22 mouse cellular contexts compared by ENCODE assay signal in the genomic region with DNA sequence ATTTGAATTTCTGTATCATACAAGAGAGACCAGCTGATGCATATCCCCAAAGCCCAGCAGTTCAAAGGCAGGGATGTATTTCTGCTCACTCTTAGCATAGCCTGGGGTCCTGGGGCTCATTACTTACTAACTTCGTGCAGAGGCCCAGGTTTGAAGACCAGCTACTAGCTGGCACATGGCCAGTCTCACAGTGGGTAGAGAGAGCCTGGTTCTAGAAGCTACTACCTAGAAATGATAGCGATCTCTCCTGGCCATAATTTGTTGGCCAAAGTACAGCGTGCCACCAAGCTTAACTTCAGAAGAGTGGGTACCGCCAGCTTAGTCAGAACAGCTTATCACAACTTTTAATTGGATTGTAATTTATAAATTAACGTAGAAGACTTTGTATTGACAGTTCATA. TPM values are rescaled to one million over a fixed set of nuclear protein-coding genes. Genes with fewer than 3 reads are reported as not detected.
"Had no signal": no experiment of that assay in that cellular context is flagged by ENCODE, and none has a peak within 500 bp of the region (broad histone marks: within the 10 kb centered on the region; RNA-seq: fewer than 3 reads in every experiment).

No protein-coding gene starts in this region.

- H3K4me3 ChIP-seq: midbrain, embryonic 10.5 days; midbrain, embryonic 12.5 days; myocyte; neural tube, embryonic 13.5 days; neural tube, embryonic 15.5 days; stomach, embryonic 15.5 days had no signal

- DNase-seq: lung, adult 18-20 months; lung, embryonic 14.5 days; lung, postnatal 10 days; lung, postnatal 4 days; midbrain, embryonic 14.5 days; retina, postnatal 1 day; right cerebral cortex, adult 18-20 months; right cerebral cortex, postnatal 25 days; right cerebral cortex, postnatal 4 days; thymus, adult 2 months; thymus, postnatal 25 days; thymus, postnatal 4 days had no signal

- H3K9ac ChIP-seq: lung, embryonic 14.5 days; midbrain, embryonic 12.5 days; neural tube, embryonic 13.5 days; neural tube, embryonic 15.5 days; stomach, embryonic 15.5 days had no signal

- H3K4me1 ChIP-seq: stomach, embryonic 15.5 days had no signal

- ATAC-seq: midbrain, embryonic 16.5 days had no signal

- H3K27ac ChIP-seq: midbrain, embryonic 10.5 days; midbrain, embryonic 12.5 days; neural tube, embryonic 13.5 days; neural tube, embryonic 15.5 days; stomach, embryonic 15.5 days had no signal

- H3K4me2 ChIP-seq: lung, embryonic 14.5 days; midbrain, embryonic 12.5 days; neural tube, embryonic 13.5 days; neural tube, embryonic 15.5 days; stomach, embryonic 15.5 days had no signal

- H3K27me3 ChIP-seq: midbrain, embryonic 12.5 days; neural tube, embryonic 13.5 days; neural tube, embryonic 15.5 days; stomach, embryonic 15.5 days had no signal

- H3K9me3 ChIP-seq: midbrain, embryonic 10.5 days; midbrain, embryonic 12.5 days; neural tube, embryonic 13.5 days; neural tube, embryonic 15.5 days; stomach, embryonic 15.5 days had no signal

RNA-seq across cellular contexts. Expression of a gene that starts 58.1 kb away (rescaled TPM):
- total RNA-seq: megakaryocyte, adult 5-6 weeks; megakaryocyte-erythroid progenitor cell, adult 5-6 weeks had no signal
- polyA plus RNA-seq: myocyte; spleen, adult 2 months had no signal
